Mouse (Mus musculus): ENCODE measurements around the gene Tsen2. TPM values are rescaled to one million over a fixed set of nuclear protein-coding genes. Genes with fewer than 3 reads are reported as not detected.

Gene Tsen2
- total RNA-seq (2023), result 8.5 TPM

GRCm38 (mm10) chr6:115544442-115544970 is at the start of gene Tsen2:
Gene Tsen2 (plus strand): TSS chr6:115544664.

GRCm38 (mm10) chr6:115592458-115592857 is 48.0 kb downstream of the Tsen2 start, which contains the start of gene Mkrn2os:
Gene Mkrn2os (minus strand): TSS chr6:115592576.

GRCm38 (mm10) chr6:115601715-115602523 is 57.5 kb downstream of the Tsen2 start, which contains the start of gene Mkrn2:
Gene Mkrn2 (plus strand): TSS chr6:115601902.

Other genes starting within 250 kb of the Tsen2 start
- 1.3 TPM for gene Pparg, start 183.7 kb upstream of the Tsen2 start, total RNA-seq (2023)
- gene Mkrn2os, start 47.9 kb downstream of the Tsen2 start, total RNA-seq (2023), result not detected
- 41.0 TPM for gene Mkrn2, start 57.2 kb downstream of the Tsen2 start, total RNA-seq (2023)
- gene Raf1, start 132.0 kb downstream of the Tsen2 start, total RNA-seq (2023), result 159 TPM
- gene Tmem40, start 217.7 kb downstream of the Tsen2 start, total RNA-seq (2023), result not detected
- gene Cand2, start 229.9 kb downstream of the Tsen2 start, total RNA-seq (2023), result 7.5 TPM

Data from CD4-positive naive resting alpha-beta T cell, adult 57 days (primary cell).